Mouse (Mus musculus): ENCODE measurements around the gene Ppp1r13b.
"Not testable (repeated sequence)": the region's sequence is repeated elsewhere in the genome, so short reads cannot be mapped to it uniquely, and the experiment has no call there.

The Ppp1r13b gene

GRCm38 (mm10) chr12:111907970-111908681, at the start of gene Ppp1r13b:
TSS of gene Ppp1r13b (minus strand) at chr12:111908110.
- DNase-seq (ENCODE audit: low spot score) = peak; percentile 90

GRCm38 (mm10) chr12:111956173-111956572, 48.3 kb upstream of the Ppp1r13b start:
- DNase-seq (ENCODE audit: low spot score) = no peak

GRCm38 (mm10) chr12:111951701-111952100, 43.8 kb upstream of the Ppp1r13b start:
- DNase-seq (ENCODE audit: low spot score) = no peak

- no peak for DNase-seq (ENCODE audit: low spot score)
These were observed 42.6 kb upstream of the Ppp1r13b start for GRCm38 (mm10) chr12:111950486-111950885.

GRCm38 (mm10) chr12:111946716-111947115, 38.8 kb upstream of the Ppp1r13b start:
- DNase-seq (ENCODE audit: low spot score) = peak; percentile 34

GRCm38 (mm10) chr12:111945765-111946655, 38.1 kb upstream of the Ppp1r13b start:
- DNase-seq (ENCODE audit: low spot score) = not testable (repeated sequence)

GRCm38 (mm10) chr12:111945115-111945514, 37.2 kb upstream of the Ppp1r13b start:
- peak; percentile 23 for DNase-seq (ENCODE audit: low spot score)

GRCm38 (mm10) chr12:111944065-111944987, 36.4 kb upstream of the Ppp1r13b start:
- peak; percentile 32 for DNase-seq (ENCODE audit: low spot score)

GRCm38 (mm10) chr12:111943421-111944064, 35.6 kb upstream of the Ppp1r13b start:
- DNase-seq (ENCODE audit: low spot score) = peak; percentile 15

- no peak for DNase-seq (ENCODE audit: low spot score)
These were observed 30.8 kb upstream of the Ppp1r13b start for GRCm38 (mm10) chr12:111938623-111939177.

- no peak for DNase-seq (ENCODE audit: low spot score)
These were observed 29.0 kb upstream of the Ppp1r13b start for GRCm38 (mm10) chr12:111936706-111937550.

- DNase-seq (ENCODE audit: low spot score) = no peak
These were observed 26.1 kb upstream of the Ppp1r13b start for GRCm38 (mm10) chr12:111933971-111934370.

- DNase-seq (ENCODE audit: low spot score) = no peak
These were observed 25.3 kb upstream of the Ppp1r13b start for GRCm38 (mm10) chr12:111933032-111933704.

GRCm38 (mm10) chr12:111932513-111932912, 24.6 kb upstream of the Ppp1r13b start:
- DNase-seq (ENCODE audit: low spot score) = no peak

- no peak for DNase-seq (ENCODE audit: low spot score)
These were observed 23.6 kb upstream of the Ppp1r13b start for GRCm38 (mm10) chr12:111931411-111932025.

GRCm38 (mm10) chr12:111928411-111928966, 20.6 kb upstream of the Ppp1r13b start:
- DNase-seq (ENCODE audit: low spot score) = no peak

- no peak for DNase-seq (ENCODE audit: low spot score)
These were observed 19.4 kb upstream of the Ppp1r13b start for GRCm38 (mm10) chr12:111927338-111927737.

- no peak for DNase-seq (ENCODE audit: low spot score)
These were observed 15.2 kb upstream of the Ppp1r13b start for GRCm38 (mm10) chr12:111923117-111923516.

- DNase-seq (ENCODE audit: low spot score) = no peak
These were observed 12.1 kb upstream of the Ppp1r13b start for GRCm38 (mm10) chr12:111920046-111920445.

Measured in c-Kit-positive CD71-positive TER-119-positive erythroid progenitor cells, embryonic 14.5 days (primary cell).